Mouse (Mus musculus) left cerebral cortex, postnatal 10 days (tissue): ENCODE data around the gene Arf1. TPM values are rescaled to one million over a fixed set of nuclear protein-coding genes. Genes with fewer than 3 reads are reported as not detected.

Experiments
- DNase-seq, 2 experiments: peaks; one replicate each; pipeline ENCODE4 v3.0.0; 2021 to 2022; ENCODE audit warnings: low spot score in 2 of 2, mixed read lengths in 1 of 2; ENCODE audit errors: extremely low spot score in 1 of 2
- intact Hi-C: fragments of 180-260 bp; cut with DNase I; formaldehyde crosslinking; loops from one replicate; pipeline ENCODE4 v1.15.1; 2025
- total RNA-seq, 2 experiments: library from RNA; stranded (reverse); gene quantifications; 2 replicates each; pipeline ENCODE4 v1.2.3; 2021

The Arf1 gene
- total RNA-seq, 2 experiments from 2014 or later = 433 to 443 TPM

GRCm38 (mm10) chr11:59163255-59164236 lies 64.5 kb downstream of the Arf1 start, which contains the start of gene Iba57:
Iba57 (minus strand) TSS chr11:59163739.
- peak; percentile 98 for DNase-seq
- intact Hi-C loops = no loop called here

- DNase-seq = peak in 1 of 2 experiments; percentile 11
- intact Hi-C loops = no loop called here
These were observed 65.4 kb downstream of the Arf1 start for GRCm38 (mm10) chr11:59162443-59163254.

Other genes starting within 250 kb of the Arf1 start
- gene Obscn, start 91.9 kb downstream of the Arf1 start, total RNA-seq = 1 to 10 TPM; 2.1 to 2.3 TPM
- gene Iba57, start 64.5 kb downstream of the Arf1 start, total RNA-seq = 10 to 100 TPM; 11.4 to 13.9 TPM
- gene Gjc2, start 45.1 kb downstream of the Arf1 start, total RNA-seq = 1 to 10 TPM; 1.6 to 3.9 TPM
- gene Guk1, start 36.1 kb downstream of the Arf1 start, total RNA-seq = 100 to 1,000 TPM; 115 to 117 TPM
- 10 to 100 TPM; 36.7 to 42.7 TPM for gene Mrpl55, start 25.8 kb downstream of the Arf1 start, total RNA-seq
- 10 to 100 TPM; 19.7 to 20.4 TPM for gene 2310033P09Rik, start 19.9 kb downstream of the Arf1 start, total RNA-seq
- gene Wnt3a, start 62.5 kb upstream of the Arf1 start, total RNA-seq = not detected
- 10 to 100 TPM; 14.0 to 15.2 TPM for gene Wnt9a, start 78.7 kb upstream of the Arf1 start, total RNA-seq
- not detected for gene Prss38, start 147.4 kb upstream of the Arf1 start, total RNA-seq
- gene Jmjd4, start 221.8 kb upstream of the Arf1 start, total RNA-seq = 10 to 100 TPM; 34.4 to 34.5 TPM
- 100 to 1,000 TPM; 366 to 371 TPM for gene Snap47, start 222.9 kb upstream of the Arf1 start, total RNA-seq
- 1 to 10 TPM; 4.2 to 4.7 TPM for gene Zfp867, start 244.2 kb upstream of the Arf1 start, total RNA-seq